Mouse (Mus musculus): Measurements from ENCODE around the gene Dand5.

DNA sequence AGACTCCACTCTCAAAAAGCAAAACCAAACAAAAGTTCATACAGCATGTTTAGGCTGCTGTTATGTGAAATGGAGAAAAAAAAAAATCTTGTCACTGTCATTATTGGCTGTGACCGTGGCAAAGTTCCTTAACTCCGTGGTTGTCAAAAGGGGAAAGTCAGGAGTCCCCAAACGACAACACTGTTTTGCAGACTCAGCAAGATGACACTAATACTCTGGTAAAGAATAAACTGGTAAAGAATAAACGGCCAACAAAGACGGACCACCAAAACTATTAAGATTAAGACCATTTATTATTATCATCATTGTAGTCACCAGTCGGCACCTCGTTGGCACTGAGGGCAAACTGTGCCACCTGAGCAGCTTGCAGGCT is 17.2 kb upstream of the Dand5 start:
- TF ChIP-seq CTCF (IDR thresholded peaks at IDR 0.05; ENCODE audit: low read depth, low read length) (no peak), GATA2 (IDR thresholded peaks at IDR 0.05; ENCODE audit: borderline replicate concordance, low read depth, low read length) (no peak)

Data from G1E (cell line).